Mouse (Mus musculus) B cell, adult 2 months (primary cell): ENCODE measurements at regions not wholly inside any gene's neighbourhood (a gene's known extent, or its start where the extent isn't known, plus 50 kb on each side); places are given as distances from the start of the nearest gene placed in this dataset.

Experiments used
- DNase-seq, 2 experiments: peaks; one replicate each; pipeline ENCODE4 v3.0.0; 2022

GRCm38 (mm10) chr13:44306275-44307050, 422.8 kb upstream of the Jarid2 start:
- DNase-seq: no peak

GRCm38 (mm10) chr13:44308227-44308626, 421.0 kb upstream of the Jarid2 start:
- DNase-seq: no peak

- no peak for DNase-seq
Observed at GRCm38 (mm10) chr13:44312237-44312636, 417.0 kb upstream of the Jarid2 start.

GRCm38 (mm10) chr13:44316747-44317446, 412.4 kb upstream of the Jarid2 start:
- DNase-seq: no peak

DNA sequence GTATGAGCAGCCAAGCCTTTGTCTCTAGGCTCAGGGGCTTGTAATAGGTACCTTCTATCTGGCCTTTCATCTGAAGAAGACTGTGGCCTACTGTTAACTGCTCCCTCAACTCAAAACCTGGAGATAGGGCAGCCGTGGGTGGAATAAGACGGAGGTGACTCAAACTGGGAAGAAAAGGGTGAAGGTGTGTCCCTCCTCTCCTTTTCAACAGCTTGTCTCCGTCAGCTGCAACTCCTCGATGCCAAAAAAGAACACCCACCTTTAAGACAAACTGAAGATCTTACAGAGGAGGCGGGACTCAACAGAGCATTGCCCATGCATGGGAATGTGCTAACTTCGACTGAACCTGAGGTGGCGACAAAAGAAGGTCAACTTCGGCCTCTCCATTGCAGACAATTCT, 411.7 kb upstream of the Jarid2 start:
- DNase-seq: no peak

DNA sequence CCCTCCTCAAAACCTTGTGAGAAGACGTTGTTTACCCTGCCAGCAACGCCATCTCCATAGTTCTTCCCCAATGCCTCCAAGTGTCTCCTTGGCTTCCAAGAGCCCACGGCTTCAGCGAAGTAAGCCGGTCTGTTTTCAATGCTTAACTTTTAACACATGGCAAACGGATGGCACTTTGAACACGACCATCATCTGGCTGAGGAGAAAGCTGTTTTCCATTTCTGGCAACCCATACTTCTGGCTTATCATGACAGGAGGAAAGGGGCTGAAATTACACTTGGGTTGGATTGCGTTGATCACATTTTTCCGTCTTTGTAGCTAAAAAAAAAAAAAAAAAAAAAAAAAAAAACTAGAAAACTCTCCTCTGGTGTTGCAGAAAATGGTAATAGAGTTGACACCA, 410.2 kb upstream of the Jarid2 start:
- DNase-seq: no peak

DNA sequence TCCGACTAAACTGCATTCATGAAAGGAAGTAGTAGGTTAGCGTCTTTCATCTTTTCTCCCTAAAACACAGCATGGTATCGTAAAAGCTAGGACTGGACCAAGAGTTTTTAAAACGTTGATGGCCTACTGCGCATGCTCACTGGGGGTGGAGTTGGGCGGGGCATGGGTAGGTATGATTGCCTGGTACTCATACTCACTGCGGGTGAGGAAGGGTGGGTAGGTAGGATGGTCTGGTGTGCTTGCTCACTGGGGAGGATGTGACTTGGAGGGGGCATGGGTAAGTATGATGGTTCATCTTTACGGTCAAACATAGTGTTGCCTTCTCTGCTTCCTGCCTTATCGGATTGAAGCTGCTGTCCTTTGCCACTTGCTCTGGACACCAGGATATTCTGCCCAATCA, 409.8 kb upstream of the Jarid2 start:
- no peak for DNase-seq

DNA sequence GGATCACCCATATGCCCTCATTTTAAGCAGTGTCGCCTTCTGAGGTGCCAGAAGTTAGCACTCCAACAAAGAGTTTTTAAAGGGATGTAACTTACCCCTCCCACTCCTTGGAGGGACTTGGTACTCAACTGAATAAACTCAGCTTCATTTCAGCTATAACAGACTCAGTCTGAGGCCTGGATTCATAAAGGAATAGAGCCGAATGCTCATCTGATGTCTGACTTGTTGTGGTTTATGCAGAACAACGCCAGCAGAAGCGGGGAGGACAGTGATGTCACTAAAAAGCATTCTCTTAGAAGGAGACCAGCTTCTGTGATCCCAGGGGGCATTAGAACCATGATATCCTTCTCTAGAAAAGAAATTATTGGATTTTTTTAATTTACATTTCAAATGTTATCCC, 409.0 kb upstream of the Jarid2 start:
- no peak for DNase-seq

GRCm38 (mm10) chr13:44321009-44321596, 408.2 kb upstream of the Jarid2 start:
- no peak for DNase-seq

DNA sequence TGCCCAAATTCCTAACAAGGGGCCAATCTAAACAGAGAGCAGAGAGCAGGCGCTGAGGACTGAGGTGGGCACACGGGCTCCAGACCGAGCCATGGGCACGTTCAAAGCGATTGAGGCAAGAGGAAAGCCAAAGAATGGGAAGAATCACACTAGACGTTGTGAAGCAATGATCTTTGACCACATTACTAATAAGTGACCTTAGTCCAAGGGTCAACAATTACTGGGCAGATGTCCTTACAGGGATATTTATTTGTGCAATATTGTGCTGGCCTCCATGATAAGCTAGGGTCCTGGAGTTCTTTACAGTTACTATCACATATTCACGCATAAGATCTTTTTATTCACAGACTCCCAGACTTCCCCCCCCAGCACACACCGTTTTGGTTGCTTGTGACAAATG, 400.9 kb upstream of the Jarid2 start:
- DNase-seq: no peak

DNA sequence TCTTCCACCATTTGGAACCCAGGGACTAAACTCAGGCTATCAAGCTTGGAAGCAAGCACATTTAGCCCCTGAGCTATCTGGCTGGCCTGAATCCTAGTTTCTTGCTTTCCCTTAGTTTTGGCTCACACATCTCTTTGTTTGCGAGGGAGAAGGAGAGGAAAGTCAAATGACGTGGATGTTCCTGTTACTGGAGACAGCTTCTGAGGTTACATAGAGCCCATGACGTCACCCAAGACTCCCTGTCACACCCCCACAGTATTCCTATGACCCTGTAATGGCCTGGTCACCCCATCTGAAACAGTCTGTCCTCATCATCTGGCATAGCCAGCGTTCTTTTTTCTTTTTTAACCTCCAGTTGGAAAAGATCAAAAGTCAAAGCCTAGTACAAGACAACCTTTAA, 400.1 kb upstream of the Jarid2 start:
- no peak for DNase-seq

DNA sequence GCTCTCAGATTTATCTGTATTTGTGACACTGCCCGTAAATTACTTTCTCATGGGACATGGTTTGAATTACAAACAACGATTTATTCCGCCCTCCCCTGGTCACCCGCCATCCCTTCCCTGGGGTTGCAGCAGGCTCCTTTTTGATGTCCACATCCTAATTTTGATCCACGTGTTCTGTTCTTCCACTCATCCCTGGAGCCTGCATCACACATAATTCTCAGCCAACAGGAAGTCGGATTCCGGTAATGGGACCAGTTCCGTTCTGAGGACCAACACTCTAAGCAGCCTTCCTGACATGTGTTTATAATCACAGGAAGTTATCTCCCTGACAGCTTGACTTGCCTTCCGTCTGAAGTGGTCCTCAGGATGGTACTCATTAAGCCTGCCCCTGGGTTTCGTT, 399.6 kb upstream of the Jarid2 start:
- DNase-seq: no peak

- DNase-seq: no peak
Observed at GRCm38 (mm10) chr13:44332716-44333240, 396.5 kb upstream of the Jarid2 start.

DNA sequence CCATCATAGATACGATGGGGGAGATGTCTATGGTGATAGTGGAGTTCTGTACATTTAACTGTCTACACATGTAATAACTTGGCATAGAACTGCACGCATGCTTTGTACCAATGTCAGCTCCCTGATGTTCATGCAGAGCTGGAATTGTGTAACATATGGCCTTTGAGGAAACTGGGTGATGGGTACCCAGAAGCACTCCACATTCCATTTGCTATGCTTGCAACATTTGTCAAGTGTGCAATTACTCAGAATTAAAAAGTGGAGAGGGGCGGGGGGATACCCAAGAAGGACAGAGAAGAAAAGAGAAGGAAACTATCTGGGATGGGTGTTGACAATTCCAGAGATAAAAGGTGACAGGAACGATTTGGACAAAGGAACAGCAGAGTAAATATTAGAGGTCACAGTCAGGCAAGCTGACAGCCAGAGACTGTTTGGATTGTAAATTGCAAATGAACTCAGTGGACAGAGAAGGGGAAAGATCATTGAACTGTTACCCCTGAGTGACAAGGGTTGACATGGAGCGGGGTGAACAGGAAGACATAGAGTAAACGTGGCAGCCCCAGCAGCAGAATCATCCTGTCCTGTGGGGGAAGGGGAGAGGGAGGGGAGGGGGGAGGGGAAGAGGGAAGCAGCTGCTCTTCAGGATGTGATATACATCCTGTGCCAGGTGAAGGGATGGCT, 390.1 kb upstream of the Jarid2 start:
- DNase-seq: no peak

- DNase-seq: no peak
Observed at GRCm38 (mm10) chr13:44345094-44345493, 384.2 kb upstream of the Jarid2 start.

DNA sequence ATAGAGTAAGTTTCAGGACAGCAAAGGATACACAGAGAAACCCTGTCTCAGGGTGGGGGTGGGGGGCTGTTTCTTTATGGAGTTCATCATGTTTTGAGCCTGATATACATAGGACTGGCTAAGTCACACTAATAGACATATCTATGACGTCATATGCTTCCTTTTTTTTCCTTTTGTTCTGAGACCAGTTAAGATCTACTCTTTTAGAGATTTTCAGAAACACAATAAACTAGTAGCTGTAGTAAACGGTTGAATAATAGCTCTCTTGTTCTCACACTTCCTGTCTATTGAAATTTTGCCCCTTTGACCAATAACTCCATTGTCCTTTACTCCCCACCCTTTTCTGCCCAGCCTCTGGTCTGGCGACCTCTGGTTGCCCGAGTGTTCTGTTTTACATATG, 382.6 kb upstream of the Jarid2 start:
- no peak for DNase-seq

GRCm38 (mm10) chr13:44347662-44348061, 381.6 kb upstream of the Jarid2 start:
- no peak for DNase-seq

GRCm38 (mm10) chr13:44353899-44354298, 375.4 kb upstream of the Jarid2 start:
- peak; percentile 5 to 6 for DNase-seq

GRCm38 (mm10) chr13:44355771-44356221, 373.5 kb upstream of the Jarid2 start:
- no peak for DNase-seq

DNA sequence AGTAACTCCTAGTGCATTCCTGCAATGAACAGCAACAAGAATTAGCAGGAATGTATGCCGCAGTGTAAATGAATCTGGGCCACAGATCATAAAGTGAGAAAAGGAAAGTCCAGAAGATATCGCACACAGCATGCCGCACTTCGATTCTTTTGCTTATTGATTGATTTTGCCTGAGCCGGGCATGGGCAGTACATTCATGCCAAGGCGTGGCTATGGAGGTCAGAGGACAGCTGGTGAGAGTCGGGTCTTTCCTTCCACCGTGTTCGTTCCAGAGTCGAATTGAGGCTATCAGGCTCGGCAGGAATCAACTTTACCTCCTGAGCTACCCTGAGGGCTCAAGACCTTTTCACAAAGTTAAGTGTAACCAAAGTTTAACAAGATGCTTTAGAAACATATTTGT, 372.3 kb upstream of the Jarid2 start:
- no peak for DNase-seq

DNA sequence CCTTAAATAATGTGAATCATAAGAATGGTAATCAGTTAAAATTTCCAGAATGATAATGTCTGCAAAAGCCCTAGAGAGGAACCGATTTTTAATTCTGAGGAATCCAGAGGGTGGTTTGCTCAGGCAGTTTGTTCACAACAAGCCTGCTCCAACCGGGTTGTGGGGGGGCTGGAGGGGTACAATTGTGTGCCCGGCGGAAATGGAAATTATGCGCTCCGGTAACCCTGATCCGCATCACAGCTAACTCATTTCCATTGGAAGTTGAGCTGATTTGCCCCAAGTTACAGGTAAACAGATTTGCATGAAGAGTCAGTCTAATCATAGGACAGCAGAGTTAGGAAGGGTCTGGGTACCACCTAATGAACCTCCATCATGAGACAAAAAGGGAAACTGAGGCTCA, 369.9 kb upstream of the Jarid2 start:
- no peak for DNase-seq

DNA sequence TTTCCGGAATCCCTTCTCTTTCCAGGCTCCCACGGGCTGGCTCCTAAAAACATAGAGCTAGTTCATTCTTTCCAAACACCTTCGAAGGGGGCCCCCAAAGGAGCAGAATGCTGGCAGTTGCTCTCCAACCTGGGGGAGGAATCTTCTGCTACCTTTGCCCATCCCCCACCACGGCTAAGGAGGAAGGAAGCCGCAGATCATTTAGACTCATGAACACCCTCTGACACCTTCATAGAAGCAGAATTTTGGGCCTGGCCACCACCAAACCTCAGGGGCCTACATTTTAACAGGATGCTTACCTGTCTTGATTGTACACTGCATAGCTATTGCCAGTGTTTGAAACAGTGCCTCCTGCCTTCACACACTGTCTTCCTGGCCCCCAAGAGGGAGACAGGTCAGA, 369.3 kb upstream of the Jarid2 start:
- no peak for DNase-seq

- DNase-seq: no peak
Observed at GRCm38 (mm10) chr13:44360725-44361290, 368.5 kb upstream of the Jarid2 start.
